Mouse (Mus musculus) MEL (cell line): ENCODE results near the gene Ntrk3.

Source experiments
- CTCF ChIP-seq, 3 experiments: IDR thresholded peaks in 2 of 3; conservative IDR thresholded peaks in 1 of 3; 2 replicates each; pipeline ENCODE4 v1.5.1; 2011 to 2012; ENCODE audit warnings: low read length in 3 of 3, low read depth in 2 of 3, mild to moderate bottlenecking in 2 of 3, improper control_type of control experiment in 1 of 3, inconsistent platforms in 1 of 3, mixed read lengths in 1 of 3, moderate library complexity in 1 of 3; ENCODE audit not compliant: control insufficient read depth in 1 of 3, insufficient read depth in 1 of 3, poor library complexity in 1 of 3, severe bottlenecking in 1 of 3
- E2F4 ChIP-seq: IDR thresholded peaks from 2 replicates; pipeline ENCODE4 v1.6.1; 2011; ENCODE audit warnings: low read depth, low read length, improper control_type of control experiment, borderline replicate concordance
- GATA1 ChIP-seq: IDR thresholded peaks from 2 replicates; pipeline ENCODE4 v1.6.1; 2011; ENCODE audit warnings: low read depth, low read length, improper control_type of control experiment
- MEF2A ChIP-seq: IDR thresholded peaks from 2 replicates; pipeline ENCODE4 v1.6.1; 2014; ENCODE audit warnings: low read depth, mild to moderate bottlenecking, inconsistent platforms, low read length, improper control_type of control experiment; ENCODE audit not compliant: poor library complexity, insufficient replicate concordance, severe bottlenecking; ENCODE audit errors: extremely low read depth
- MYC ChIP-seq: IDR thresholded peaks from 2 replicates; pipeline ENCODE4 v1.6.1; 2011; ENCODE audit warnings: low read depth, mild to moderate bottlenecking, low read length, improper control_type of control experiment, moderate library complexity
- POLR2A ChIP-seq, 2 experiments: IDR thresholded peaks; 2 replicates each; pipeline ENCODE4 v1.6.1; 2011 to 2012; ENCODE audit warnings: low read length in 2 of 2, mild to moderate bottlenecking in 2 of 2, control low read depth in 1 of 2, improper control_type of control experiment in 1 of 2, low read depth in 1 of 2, moderate library complexity in 1 of 2; ENCODE audit not compliant: control insufficient read depth in 1 of 2, insufficient read depth in 1 of 2, poor library complexity in 1 of 2
- POLR2AphosphoS2 ChIP-seq: IDR thresholded peaks from 2 replicates; pipeline ENCODE4 v1.6.1; 2011; ENCODE audit warnings: low read length, improper control_type of control experiment
- TCF12 ChIP-seq: IDR thresholded peaks from 2 replicates; pipeline ENCODE4 v1.6.1; 2014; ENCODE audit warnings: low read depth, mild to moderate bottlenecking, inconsistent platforms, low read length, improper control_type of control experiment, moderate library complexity
- UBTF ChIP-seq: IDR thresholded peaks from 2 replicates; pipeline ENCODE4 v1.6.1; 2012; ENCODE audit warnings: low read depth, mild to moderate bottlenecking, inconsistent platforms, low read length, improper control_type of control experiment, moderate library complexity, borderline replicate concordance; ENCODE audit not compliant: insufficient read depth
- USF1 ChIP-seq: IDR thresholded peaks from 2 replicates; pipeline ENCODE4 v1.6.1; 2014; ENCODE audit warnings: low read depth, mild to moderate bottlenecking, inconsistent platforms, low read length, improper control_type of control experiment, moderate library complexity

GRCm38 (mm10) chr7:78578461-78579359, 159.1 kb downstream of the Ntrk3 start:
- TF ChIP-seq GATA1, result no peak
- no peak for TF ChIP-seq TCF12
- TF ChIP-seq MEF2A, result no peak
- TF ChIP-seq POLR2A (IDR thresholded peaks at IDR 0.05; ENCODE audit: control insufficient read depth in 1 of 2, insufficient read depth in 1 of 2, low read depth in 1 of 2, low read length in 2 of 2, poor library complexity in 1 of 2), result no peak
- no peak for TF ChIP-seq POLR2AphosphoS2
- TF ChIP-seq CTCF (IDR thresholded peaks at IDR 0.05 in 2 of 3, conservative IDR thresholded peaks at IDR 0.05 in 1 of 3; ENCODE audit: control insufficient read depth in 1 of 3, insufficient read depth in 1 of 3, low read depth in 2 of 3, low read length in 3 of 3, poor library complexity in 1 of 3, severe bottlenecking in 1 of 3), result no peak
- no peak for TF ChIP-seq USF1
- no peak for TF ChIP-seq UBTF
- no peak for TF ChIP-seq MYC
- TF ChIP-seq E2F4, result no peak
